Mouse (Mus musculus) erythroblast, embryonic 14.5 days (primary cell): ENCODE results near the gene Myo9b.

Experiments
- GATA1 ChIP-seq: IDR thresholded peaks from 2 replicates; pipeline ENCODE4 v1.6.1; 2012; ENCODE audit warnings: low read length, inconsistent platforms, mixed read lengths
- TAL1 ChIP-seq: IDR thresholded peaks from 3 replicates; pipeline ENCODE4 v1.6.1; 2012; ENCODE audit warnings: low read length, inconsistent platforms, mixed read lengths

DNA sequence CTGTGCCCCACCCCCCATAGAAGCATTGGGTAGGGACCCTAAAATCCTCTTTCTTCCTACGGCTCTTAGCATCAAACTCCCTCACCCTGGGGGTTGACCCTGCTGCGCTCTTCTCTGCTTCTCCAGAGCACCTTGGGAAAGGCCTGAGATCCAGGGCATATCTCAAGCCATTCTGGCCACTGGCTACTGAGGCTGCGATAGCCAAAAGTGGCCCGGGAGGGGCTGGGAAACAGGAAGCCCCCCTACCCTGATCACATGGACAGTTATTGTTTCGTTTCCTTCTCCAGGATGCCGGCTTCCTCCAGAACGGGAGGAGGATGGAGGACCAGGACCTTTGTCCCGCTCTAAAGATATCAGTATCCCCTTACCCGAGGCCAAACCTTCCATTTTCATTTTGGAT lies 123.1 kb downstream of the Myo9b start, which contains the start of gene Ushbp1:
- TF ChIP-seq GATA1 = no peak
- TF ChIP-seq TAL1 = no peak
